Mouse (Mus musculus) gastrocnemius, postnatal 14 days (tissue): ENCODE data around the gene Myh7b. TPM values are rescaled to one million over a fixed set of nuclear protein-coding genes. Genes with fewer than 3 reads are reported as not detected.

ENCODE experiments used
- DNase-seq: peaks from one replicate; pipeline ENCODE4 v3.0.0; 2021; ENCODE audit warnings: mixed read lengths
- intact Hi-C: fragments of 180-260 bp; cut with DNase I; formaldehyde crosslinking; loops from one replicate; pipeline ENCODE4 v1.15.1; 2025; ENCODE audit warnings: low total_unique reads
- long read RNA-seq, 2 experiments: library from polyadenylated mRNA; stranded (forward); transcript quantifications; one replicate each; pipeline ENCODE4 v2.0.0; 2021
- total RNA-seq, 2 experiments: library from RNA; stranded (reverse); gene quantifications; 2 replicates each; pipeline ENCODE4 v1.2.3; 2021

Gene Myh7b
- 1 to 10 TPM; 1.4 to 2.0 TPM for total RNA-seq
- long read RNA-seq, experiment 1, full-length matches to known transcripts, result 2 of 3 reads
- long read RNA-seq, experiment 1, partial matches to known transcripts, result 1 of 3 reads
- long read RNA-seq, experiment 1, other reads (novel, unspliced or antisense), result 0 of 3 reads
- long read RNA-seq, experiment 2, full-length matches to known transcripts, result 1 of 3 reads
- long read RNA-seq, experiment 2, partial matches to known transcripts, result 1 of 3 reads
- long read RNA-seq, experiment 2, other reads (novel, unspliced or antisense), result 1 of 3 reads

DNA sequence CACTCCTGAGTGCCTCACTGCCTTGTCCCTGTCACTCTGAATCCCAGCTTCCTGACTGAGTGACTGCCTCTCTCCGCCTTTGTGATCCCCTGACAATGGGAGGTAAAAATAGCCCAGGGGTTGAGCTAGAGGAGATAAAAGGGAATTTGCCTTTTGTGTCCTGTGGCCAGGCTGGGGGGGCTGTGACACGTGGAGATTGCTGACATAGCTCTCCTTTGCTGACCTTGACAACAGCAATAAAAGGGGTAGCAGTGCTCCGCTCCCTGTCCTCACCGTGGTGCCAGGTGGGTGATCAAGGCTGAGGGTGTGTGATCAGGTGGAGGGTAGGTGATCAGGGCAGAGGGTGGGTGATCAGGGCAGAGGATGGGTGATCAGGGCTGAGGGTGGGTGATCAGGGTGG lies at the start of gene Myh7b:
Gene Myh7b, plus strand, starts transcription at position 235 of the 400 bp plus-strand sequence.
- no peak for DNase-seq
- intact Hi-C loops, result no loop called here

DNA sequence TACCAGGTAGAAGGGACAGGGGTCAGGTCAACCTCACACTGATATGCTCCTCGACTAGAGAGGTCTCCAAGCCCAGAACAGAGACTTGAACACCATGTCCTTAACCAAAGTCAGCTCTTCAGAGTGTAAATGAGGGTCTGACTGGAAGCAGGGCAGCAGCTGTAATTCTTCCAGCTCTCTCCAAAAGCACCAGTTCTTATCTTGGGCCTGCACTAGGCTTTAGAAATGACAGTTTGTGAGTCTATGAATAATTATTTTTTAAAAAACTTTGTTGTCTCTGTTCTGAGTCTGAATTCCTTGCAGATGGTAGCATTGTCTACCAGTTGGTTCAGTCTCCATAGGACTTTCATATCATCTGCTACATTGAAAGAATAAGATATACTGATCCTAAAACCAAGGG lies 48.8 kb upstream of the Myh7b start:
- intact Hi-C loops, result no loop called here
- DNase-seq, result no peak

DNA sequence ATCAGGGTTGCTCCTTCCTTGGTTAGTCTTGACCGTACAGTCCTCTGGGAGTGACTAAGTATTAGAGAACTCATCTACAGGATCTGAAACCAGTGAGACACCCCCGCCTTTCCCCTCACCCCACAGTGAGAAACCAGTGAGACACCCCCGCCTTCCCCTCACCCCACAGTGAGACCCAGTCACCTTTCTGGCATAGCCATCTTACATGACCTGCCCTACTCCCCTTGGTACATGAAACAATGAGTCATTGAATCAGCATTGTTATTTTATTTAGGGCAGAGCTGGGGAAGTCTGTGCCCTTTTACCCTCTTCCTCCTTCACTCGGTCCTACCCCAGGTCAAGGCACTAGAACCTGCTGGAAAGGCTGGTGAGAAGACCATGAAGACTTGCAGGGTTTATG lies 48.1 kb upstream of the Myh7b start:
- no peak for DNase-seq
- intact Hi-C loops, result no loop called here

DNA sequence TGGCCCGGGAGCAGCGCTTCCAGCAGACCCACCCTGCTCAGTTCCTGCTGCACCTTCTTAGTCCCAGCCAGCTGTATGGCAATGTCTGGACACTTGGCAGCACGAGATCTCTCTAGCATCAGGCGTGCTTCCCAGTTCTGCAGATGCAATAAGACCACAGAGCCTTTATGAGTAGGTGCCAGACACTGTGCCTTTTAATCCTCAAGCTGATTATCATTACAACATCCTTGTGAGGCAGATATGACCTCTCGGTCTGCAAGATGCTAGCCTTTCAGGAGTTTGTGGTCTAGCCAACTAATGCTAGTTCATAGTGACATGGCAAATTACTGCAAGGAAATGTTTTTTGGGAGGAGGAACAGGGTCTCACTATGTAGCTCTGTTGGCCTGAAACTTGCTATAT lies 43.3 kb upstream of the Myh7b start:
- intact Hi-C loops, result no loop called here
- no peak for DNase-seq

DNA sequence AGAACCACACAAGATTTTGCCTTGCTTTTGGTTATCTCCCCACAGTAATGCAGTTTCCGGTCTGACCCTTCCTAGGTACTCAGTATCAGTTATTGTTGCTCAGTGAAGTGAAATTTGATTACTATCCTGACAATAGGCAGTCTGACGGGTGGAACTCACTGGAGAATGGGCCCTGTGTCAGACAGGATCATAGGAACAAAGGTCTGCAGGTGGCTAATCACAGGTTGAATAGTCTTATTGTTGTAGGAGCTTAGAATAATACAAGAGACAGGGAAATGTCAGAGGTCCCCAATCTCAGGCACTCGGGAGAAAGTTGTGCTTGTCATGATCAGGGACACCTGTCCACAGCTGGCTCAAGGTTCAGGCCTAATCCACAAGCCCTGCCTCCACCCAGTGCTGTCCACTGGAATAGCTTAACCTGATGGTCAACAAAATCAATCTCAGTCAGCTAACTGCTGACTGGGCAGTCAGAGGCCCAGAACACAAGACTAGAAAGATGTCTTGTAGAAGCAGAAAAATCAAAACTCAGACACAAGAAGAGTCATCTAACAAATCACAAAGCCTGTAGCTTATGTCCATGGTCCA lies 41.7 kb upstream of the Myh7b start:
- intact Hi-C loops, result no loop called here
- DNase-seq, result no peak

DNA sequence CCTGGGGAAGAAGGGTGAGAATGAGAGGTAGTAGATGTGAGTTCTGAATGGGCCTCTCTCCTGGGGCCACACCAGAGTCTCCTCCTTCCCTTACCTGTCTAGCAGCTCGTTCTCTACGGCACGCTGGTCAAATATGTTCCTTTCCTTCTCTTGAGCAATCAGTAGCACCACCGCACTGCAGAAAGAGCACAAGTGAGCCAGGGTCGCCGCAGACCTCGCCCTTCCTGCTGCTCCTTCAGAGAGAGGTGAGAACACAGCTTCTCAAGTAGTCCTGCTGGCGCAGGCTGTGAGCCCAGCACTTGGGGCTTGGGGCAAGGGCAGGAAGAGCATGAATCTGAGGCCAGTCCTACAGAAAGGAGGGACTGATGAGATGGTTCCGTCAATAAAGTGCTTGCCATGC lies 38.0 kb upstream of the Myh7b start:
- intact Hi-C loops, result no loop called here
- no peak for DNase-seq

DNA sequence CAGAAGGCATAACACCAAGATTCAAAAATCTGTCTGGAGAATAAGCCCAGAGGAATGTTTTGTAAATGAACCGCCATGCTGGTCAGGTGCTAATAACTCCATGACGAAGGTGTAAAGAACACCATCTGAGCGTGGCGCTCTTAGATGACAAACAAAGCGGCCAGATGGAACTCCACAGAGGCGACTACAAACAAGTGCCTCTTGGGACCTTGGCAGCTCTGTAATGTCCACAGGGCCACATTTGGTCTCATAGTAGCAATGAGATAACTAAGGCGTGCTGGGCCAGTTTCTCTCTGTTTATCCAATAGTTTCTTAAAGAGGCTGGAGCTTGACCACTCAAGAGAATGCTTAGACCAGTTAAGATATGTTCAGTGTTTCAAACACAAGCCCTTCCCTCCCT lies 37.0 kb upstream of the Myh7b start:
- intact Hi-C loops, result no loop called here
- DNase-seq, result no peak

DNA sequence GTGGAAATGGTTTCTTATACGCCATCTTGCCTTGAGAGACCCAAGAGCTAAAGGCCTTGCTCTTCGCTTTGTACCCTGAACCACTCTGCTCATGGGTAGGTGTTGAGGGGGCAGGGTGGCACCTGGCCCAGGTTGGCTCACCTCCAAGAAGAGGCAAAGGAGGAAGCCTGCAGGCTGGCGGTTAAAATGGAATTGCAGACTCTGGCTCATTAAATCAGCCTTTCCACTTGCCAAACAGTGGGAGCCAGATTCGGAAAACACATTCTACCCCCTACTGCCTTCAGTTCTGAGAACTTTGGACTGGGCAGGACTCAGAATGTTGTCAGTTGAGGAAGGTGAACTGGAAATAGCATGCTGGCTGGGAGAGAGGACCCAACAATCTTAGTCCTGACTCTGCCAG lies 36.3 kb upstream of the Myh7b start:
- DNase-seq, result peak; percentile 48
- intact Hi-C loops, result no loop called here

DNA sequence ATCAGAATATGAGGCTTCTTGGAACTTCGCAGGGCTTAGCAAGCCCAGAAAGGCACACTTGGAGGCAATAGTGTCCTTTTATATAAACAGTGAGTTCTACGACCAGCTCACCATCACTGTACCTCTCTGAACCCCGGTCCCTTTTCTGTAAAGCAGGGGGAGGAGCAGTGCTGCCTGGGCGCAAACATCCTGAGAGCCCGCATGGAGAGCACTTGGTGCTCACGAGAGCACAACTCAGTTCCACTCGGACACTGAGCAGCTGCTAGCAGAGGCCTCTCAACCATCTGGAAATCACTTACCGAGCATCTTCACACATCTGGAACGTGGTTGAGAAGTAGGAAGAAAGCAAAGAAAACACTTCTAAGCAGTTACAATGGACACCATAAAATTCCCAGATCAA lies 34.4 kb upstream of the Myh7b start:
- intact Hi-C loops, result no loop called here
- DNase-seq, result no peak

DNA sequence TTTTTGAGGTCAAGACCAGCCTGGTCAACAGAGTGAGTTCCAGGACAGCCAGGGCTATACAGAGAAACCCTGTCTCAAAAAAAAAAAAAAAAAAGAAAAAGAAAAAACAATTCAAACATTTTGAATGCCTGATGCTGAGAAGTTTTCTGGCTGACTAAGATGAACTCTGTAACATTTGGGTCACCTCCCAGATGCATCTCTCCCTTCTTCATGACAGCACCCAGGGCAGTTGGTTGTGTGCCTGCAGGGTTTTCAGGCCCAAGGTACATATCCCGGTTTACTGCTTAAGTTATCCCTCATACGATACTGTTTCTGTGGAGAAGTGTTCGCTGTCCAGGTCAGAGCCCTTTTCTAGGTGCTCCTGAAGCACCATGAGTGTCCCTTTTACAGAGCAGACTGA lies 30.7 kb upstream of the Myh7b start:
- intact Hi-C loops, result no loop called here

DNA sequence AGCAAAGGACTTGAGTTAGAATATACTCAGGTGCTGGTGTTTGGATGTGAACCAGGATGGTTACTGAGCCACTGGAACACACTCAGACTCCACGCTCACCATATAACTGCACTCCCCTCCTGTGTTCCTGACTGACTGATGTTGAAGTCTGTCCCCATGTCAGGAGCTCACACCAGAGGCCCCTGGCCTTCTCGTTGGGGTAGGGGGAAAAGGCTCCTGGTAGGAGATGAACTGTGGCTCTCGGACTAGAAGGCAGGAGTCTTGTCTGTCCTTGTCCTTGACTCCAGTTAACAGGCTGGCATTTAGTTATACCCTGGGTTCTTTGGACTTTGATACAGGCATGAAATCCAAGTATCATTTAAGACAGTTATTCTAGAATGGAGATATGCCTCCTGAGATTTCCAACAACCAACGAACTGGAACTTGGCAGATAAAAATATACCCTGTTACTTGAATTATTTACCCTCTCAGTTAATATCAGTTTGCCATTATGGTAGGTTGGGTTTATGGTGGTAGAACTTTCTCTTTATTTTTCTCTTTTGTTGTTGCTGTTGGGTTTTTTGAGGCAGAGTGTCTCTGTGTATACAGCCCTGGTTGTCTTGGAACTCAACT lies 28.5 kb upstream of the Myh7b start:
- intact Hi-C loops, result no loop called here
- no peak for DNase-seq

More for the DNA sequence above, 30.7 kb upstream of the Myh7b start:
- no peak for DNase-seq

DNA sequence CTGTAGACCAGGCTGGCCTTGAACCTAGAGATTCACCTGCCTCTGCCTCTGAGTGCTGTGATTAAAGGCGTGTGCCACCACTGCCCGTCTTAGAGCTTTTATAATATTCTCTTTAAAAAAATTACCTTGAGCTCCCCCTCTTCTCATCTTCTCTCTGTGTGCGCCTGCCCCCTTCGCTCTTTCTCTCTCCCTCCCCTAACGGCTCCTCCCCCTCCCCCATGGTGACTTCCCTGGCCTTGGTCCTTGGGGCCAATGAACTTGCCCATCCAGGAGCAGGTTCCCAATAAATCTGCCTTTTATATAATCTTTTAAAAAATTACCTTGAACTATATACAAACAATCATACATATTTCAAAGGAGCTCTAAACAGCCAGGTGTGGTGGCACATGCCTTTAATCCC lies 28.0 kb upstream of the Myh7b start:
- DNase-seq, result no peak
- intact Hi-C loops, result no loop called here

DNA sequence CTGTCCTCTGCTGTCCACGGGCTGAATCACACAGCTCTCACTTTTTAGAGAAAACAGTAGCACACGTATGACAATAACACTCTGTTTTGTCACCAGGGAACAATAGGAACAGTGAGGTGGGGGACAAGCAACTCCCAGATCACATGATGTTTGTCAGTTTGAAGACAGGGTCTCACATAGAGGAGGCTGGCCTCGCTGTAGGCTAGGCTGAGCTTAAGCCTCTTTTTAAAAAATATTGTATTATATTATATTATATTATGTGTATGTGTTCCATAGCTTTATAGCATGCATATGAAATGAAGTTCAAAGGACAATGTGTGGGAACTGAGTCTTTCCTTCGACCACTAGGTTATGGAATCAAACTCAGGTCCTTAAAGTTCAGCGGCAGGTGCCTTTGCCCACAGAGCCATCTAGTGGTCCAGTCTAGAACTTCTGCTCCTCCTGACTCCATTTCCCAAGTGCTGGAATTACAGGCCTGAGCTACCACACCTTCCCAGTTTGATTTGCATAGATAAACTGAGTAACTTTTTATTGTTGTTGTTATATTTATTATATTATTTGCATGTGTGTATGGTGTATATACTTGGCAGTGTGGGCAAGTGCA lies 27.0 kb upstream of the Myh7b start:
- intact Hi-C loops, result loop anchor here (2.0 kb wide), 1 partner anchor 67 kb away; the partner anchor contains the start of gene Acss2
- DNase-seq, result peak; percentile 36

DNA sequence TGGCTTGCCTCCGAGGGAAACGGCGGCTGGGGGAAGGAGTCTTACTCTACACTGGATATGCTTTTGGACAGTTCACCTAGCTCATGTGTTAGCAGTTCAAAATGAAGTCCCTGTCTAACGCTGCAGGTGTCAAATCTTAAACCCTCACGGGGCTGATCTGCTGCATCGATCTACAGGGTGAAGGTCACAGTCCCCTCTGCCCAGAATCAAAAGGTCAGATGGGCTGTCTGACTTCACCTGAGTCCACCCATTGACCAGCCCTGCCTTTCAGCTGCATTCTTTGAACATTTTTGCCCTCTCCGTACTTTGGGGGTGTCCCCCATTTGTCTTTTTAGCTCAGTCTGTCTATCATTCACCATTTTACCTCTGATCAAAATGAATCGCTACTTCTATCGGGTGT lies 25.9 kb upstream of the Myh7b start:
- no peak for DNase-seq
- intact Hi-C loops, result loop anchor here (2.0 kb wide), 1 partner anchor 68 kb away; the partner anchor contains the start of gene Acss2

DNA sequence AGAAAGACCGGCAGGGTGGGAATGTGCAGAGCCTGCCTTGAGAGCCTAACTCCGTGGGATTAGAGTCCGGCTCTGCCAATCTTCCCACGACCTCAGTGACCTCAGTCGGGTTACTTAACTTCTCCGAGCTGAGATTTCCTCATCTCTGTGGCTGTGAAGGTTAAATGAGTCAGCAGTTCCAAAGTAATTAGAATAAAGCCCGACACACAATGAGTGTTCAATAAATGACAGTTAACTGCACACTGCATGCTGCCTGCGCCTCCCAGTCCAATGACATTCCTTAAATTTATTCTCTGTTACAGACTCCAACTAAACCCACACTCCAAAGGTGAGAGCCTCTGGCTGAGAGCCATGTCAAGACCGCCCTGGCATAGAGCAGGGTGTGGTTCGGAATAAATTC lies 25.5 kb upstream of the Myh7b start:
- DNase-seq, result no peak
- intact Hi-C loops, result loop anchor here (2.0 kb wide), 1 partner anchor 69 kb away; the partner anchor contains the start of gene Acss2

DNA sequence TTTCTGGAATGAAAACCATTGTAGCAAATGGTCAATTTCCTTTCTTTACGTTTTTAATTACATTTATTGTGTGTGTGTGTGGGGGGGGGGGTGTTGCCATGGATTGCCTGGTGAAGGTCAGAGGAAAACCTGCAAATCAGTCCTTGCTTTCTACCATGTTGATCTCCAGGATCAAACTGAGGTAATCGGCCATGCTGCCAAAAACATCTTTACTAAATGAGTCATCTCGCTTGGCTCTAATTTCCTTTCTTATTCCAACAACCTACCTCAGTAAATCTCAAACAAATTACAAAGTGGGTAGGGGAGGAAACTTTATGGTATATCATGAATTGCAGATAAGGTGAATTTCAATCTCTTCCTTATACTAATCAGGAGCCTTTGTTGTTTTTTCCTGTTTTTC lies 22.9 kb upstream of the Myh7b start:
- intact Hi-C loops, result no loop called here
- no peak for DNase-seq

DNA sequence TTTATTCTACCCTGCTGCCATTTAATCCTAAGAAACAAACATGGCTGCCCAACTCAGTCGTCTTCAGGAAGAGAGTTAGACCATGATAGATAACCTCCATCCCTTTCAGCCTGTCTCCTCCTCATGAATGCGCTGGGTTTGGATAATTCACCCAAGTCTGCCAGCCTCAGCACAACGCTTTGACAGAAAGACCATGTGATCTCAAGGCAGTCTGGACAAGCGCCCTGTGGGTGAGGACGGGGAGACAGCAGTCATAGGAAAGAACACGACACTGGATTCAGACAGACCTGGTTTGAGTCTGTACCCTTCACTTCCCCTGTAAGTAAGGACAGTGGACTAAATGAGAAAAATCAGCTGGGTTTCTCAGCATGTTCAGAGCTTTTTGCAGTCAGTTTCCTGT lies 21.5 kb upstream of the Myh7b start:
- no peak for DNase-seq
- intact Hi-C loops, result no loop called here

DNA sequence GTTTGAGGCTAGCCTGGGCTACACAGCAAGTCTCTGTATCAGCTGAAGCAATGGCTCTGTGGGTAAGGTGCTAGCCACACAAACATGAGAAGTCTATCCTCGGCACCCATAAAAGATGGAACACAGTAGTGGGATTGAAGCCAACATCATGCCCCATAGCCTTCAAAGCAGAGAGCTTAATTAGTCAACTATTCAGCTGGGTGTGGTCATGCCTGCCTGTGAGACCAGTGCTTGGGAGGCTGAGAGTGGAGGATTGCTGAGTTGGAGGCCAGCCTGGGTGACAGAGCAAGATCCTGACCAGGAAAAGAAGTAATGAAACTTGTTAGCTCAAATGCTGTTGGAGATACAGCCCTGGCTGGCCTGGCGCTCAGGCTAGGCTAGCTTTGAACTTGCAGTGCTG lies 20.1 kb upstream of the Myh7b start:
- intact Hi-C loops, result no loop called here
- DNase-seq, result no peak

DNA sequence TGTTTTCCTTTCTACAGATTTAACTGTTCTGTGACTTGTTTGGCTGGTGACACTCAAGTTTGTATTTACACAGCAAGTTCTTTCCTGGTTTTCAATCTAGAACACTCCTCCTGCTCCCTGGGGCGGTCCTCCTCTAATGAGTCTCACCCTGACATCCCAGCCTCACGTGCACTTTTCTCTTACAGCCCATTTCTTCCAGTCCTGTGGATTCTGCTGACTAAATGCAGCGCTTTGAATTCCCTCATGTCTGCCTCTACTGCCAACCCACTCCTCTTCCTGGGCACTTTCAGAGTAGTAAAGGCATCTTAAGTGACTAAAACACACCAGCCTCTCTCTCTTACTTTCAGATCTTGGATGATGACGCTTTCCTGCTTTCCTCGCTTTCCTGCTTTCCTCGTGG lies 19.3 kb upstream of the Myh7b start:
- no peak for DNase-seq
- intact Hi-C loops, result no loop called here

DNA sequence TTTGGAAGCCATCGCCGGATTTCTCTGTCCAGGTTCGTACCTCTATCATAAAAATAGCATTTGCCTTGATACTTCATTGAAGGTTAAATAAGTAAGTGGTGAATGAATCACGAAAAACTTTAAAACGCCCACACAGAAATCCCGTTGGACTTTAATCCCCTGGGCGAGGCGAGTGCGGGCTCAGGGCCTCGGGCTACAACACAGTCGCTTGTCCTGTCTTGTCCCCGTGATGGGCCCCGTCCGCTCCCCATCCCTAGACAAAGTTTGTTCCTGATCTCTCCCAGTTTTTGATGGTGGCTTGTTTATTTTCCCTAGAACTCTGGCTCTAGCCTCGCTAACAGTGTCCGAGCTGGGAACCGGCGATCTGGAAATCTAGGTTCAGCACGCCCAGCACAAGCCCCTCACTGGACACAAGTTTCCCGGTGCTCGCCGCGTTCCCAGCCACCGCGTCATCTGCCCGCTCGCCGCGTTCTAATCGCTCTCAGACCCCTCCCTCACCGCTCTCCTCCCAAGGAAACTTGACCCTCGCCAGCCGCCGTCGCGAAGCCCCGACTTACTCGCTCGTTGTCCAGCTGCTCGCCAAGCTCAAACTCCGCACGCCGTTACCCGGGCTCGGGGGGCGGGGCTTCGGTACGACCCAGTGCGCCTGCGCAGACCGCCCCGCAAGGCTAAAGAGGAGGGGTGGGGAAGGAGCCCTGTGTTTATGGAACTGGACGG lies 18.7 kb upstream of the Myh7b start, which contains the start of gene Gss:
Gene Gss, minus strand, starts transcription at position 674 of the 717 bp plus-strand sequence.
- intact Hi-C loops, result no loop called here
- DNase-seq, result peak; percentile 100
